ENCODE assay signal across 8 mouse cellular contexts in genomic region chr13:9763828-9764645, GRCm38 (mm10). TPM values are rescaled to one million over a fixed set of nuclear protein-coding genes. Genes with fewer than 3 reads are reported as not detected.
A peak's percentile ranks its signal among the peaks of the same experiment; 100 is the strongest.
DNase-seq lines count a peak whose midpoint lies in the region; ATAC-seq and TF ChIP-seq lines count a peak whose summit lies in the region.

No protein-coding gene starts in this region.

- peak overlapping the region; percentile 72 for H3K27ac ChIP-seq in brown adipose tissue, adult 24 weeks (replicated peaks; ENCODE audit: low read depth, low read length)
- H3K27ac ChIP-seq in forebrain, embryonic 10.5 days = peak overlapping the region; percentile 100
- peak overlapping the region; percentile 98 for H3K27ac ChIP-seq in heart, embryonic 16.5 days (ENCODE audit: low read length)

- no peaks in the 10 kb centered on the region for H3K9me3 ChIP-seq in forebrain, embryonic 10.5 days
- H3K9me3 ChIP-seq in heart, embryonic 16.5 days (replicated peaks; ENCODE audit: control insufficient read depth, low read length) = no peaks in the 10 kb centered on the region

- TF ChIP-seq CTCF in lung, adult 2 months (IDR thresholded peaks at IDR 0.05; ENCODE audit: insufficient read depth, low read length) = no peak

- peak overlapping the region; percentile 100 for H3K9ac ChIP-seq in heart, embryonic 16.5 days (ENCODE audit: low read length)

- peak overlapping the region; percentile 81 for H3K4me2 ChIP-seq in heart, embryonic 16.5 days (ENCODE audit: low read depth, low read length)

- H3K4me1 ChIP-seq in brown adipose tissue, adult 24 weeks (ENCODE audit: control insufficient read depth, insufficient read depth, insufficient read length, low read length) = no peaks in the 10 kb centered on the region; the same call in 1 of the 2 replicates
- peaks cover 65% of the 10 kb centered on the region for H3K4me1 ChIP-seq in forebrain, embryonic 10.5 days
- H3K4me1 ChIP-seq in heart, embryonic 16.5 days (ENCODE audit: control insufficient read depth, insufficient read depth, low read length) = peaks cover 42% of the 10 kb centered on the region
- H3K4me1 ChIP-seq in lung, adult 2 months (ENCODE audit: control insufficient read depth, insufficient read depth, low read length) = peaks cover 15% of the 10 kb centered on the region

- H3K36me3 ChIP-seq in forebrain, embryonic 10.5 days (replicated peaks) = no peaks in the 10 kb centered on the region
- no peaks in the 10 kb centered on the region for H3K36me3 ChIP-seq in heart, embryonic 16.5 days (ENCODE audit: control insufficient read depth, insufficient read depth)

- no peaks in the 10 kb centered on the region for H3K27me3 ChIP-seq in forebrain, embryonic 10.5 days (ENCODE audit: poor library complexity, severe bottlenecking)
- H3K27me3 ChIP-seq in heart, embryonic 16.5 days (ENCODE audit: control insufficient read depth, insufficient read depth, low read length) = no peaks in the 10 kb centered on the region

- no peak for TF ChIP-seq POLR2A in lung, adult 2 months (IDR thresholded peaks at IDR 0.05; ENCODE audit: borderline replicate concordance, extremely low read depth, low read depth, low read length)

- peak; percentile 59 for DNase-seq in CD8-positive naive resting alpha-beta T cell, adult 2 months (ENCODE audit: low read depth in 2 of 2, low spot score in 2 of 2)
- peak; percentile 66 for DNase-seq in forebrain, embryonic 10.5 days (ENCODE audit: extremely low spot score, low spot score)
- DNase-seq in kidney, postnatal 36 days = peak; percentile 73 to 86
- peak; percentile 74 for DNase-seq in lung, adult 2 months
- peak; percentile 61 to 64 for DNase-seq in thymus, adult 18-20 months

- ATAC-seq in heart, embryonic 16.5 days (replicated peaks; ENCODE audit: extremely low read depth, insufficient read depth, low FRiP score) = peak; percentile 87
- peak; percentile 2; the same call in 1 of the 2 replicates for ATAC-seq in neutrophil, adult 5-6 weeks (ENCODE audit: extremely low read depth, insufficient number of reproducible peaks, low FRiP score, poor library complexity, severe bottlenecking)

- H3K4me3 ChIP-seq in brown adipose tissue, adult 24 weeks (ENCODE audit: insufficient read depth, low read depth, low read length) = peak overlapping the region; percentile 83
- H3K4me3 ChIP-seq in forebrain, embryonic 10.5 days = peak overlapping the region; percentile 82
- peak overlapping the region; percentile 98 for H3K4me3 ChIP-seq in heart, embryonic 16.5 days (ENCODE audit: low read length)
- H3K4me3 ChIP-seq in lung, adult 2 months (replicated peaks; ENCODE audit: extremely low read depth, low read depth, low read length) = peak overlapping the region; percentile 88

- WGBS in forebrain, embryonic 10.5 days = under 1% methylated on average over 73 of the region's 111 CpGs
- WGBS in heart, embryonic 16.5 days = under 1% methylated on average over 78 of the region's 111 CpGs
- under 1% methylated on average over 74 of the region's 111 CpGs for WGBS in lung, adult 2 months

RNA-seq across cellular contexts. Expression of gene Zmynd11, which starts 1.1 kb away (rescaled TPM):
- 55.8 and 69.9 TPM in 2 replicates for polyA plus RNA-seq in brown adipose tissue, adult 24 weeks (2012; ENCODE audit: insufficient read depth, insufficient read length, missing spikeins)
- 103 and 104 TPM in 2 replicates for polyA plus RNA-seq in forebrain, embryonic 10.5 days (2016; fragmentation: Nextera tagmentation; extraction: Ambion mirVana)
- polyA plus RNA-seq in heart, embryonic 16.5 days (2015; fragmentation: Nextera tagmentation; extraction: Ambion mirVana) = 116 and 117 TPM in 2 replicates
- polyA plus RNA-seq in lung, adult 2 months (2012; rRNA removed) = 47.9 and 62.0 TPM in 2 replicates
- total RNA-seq in neutrophil, adult 5-6 weeks (2017) = 274 and 348 TPM in 2 replicates

Comparison
In these comparisons a context has a peak if more than half of its experiments do, and no peak if none do; other contexts are left out.
1. Peak in every context shown above with its lines: DNase-seq, ATAC-seq, H3K4me3 ChIP-seq and H3K27ac ChIP-seq.